Mouse (Mus musculus): ENCODE measurements around the gene Chst11. TPM values are rescaled to one million over a fixed set of nuclear protein-coding genes. Genes with fewer than 3 reads are reported as not detected.

Chst11 gene
- total and polyA plus RNA-seq, 3 experiments, result 3.1 to 10.6 TPM; not detected in 1

- Histone ChIP-seq H3K27me3 (ENCODE audit: control insufficient read depth in 1 of 2, insufficient read depth in 2 of 2, low read length in 2 of 2) (no peaks in the 10 kb centered on the region), H3K9me3 (replicated peaks; ENCODE audit: insufficient read depth, low read length) (no peaks in the 10 kb centered on the region), H3K36me3 (ENCODE audit: control insufficient read depth in 1 of 2, insufficient read depth in 2 of 2, low read length in 2 of 2) (peaks cover 0 to 7% of the 10 kb centered on the region in 2 experiments; a peak in 2 of 4 replicates), H3K4me1 (ENCODE audit: control insufficient read depth in 1 of 2, insufficient read depth in 2 of 2, low read length in 2 of 2) (peaks cover 7 to 12% of the 10 kb centered on the region in 2 experiments), H3K9ac (ENCODE audit: control insufficient read depth, low read depth, low read length, poor library complexity, severe bottlenecking) (no peak overlapping the region), H3K4me3 (ENCODE audit: control insufficient read depth in 1 of 2, insufficient read depth in 1 of 2, low read depth in 2 of 2, low read length in 2 of 2) (no peak overlapping the region), H3K27ac (ENCODE audit: control insufficient read depth, low read depth, low read length) (no peak overlapping the region), H3K79me2 (ENCODE audit: control insufficient read depth, insufficient read depth, low read length, poor library complexity) (no peaks in the 10 kb centered on the region)
- no peak for DNase-seq (ENCODE audit: low read depth, low spot score)
- TF ChIP-seq TAL1 (IDR thresholded peaks at IDR 0.05; ENCODE audit: low read length), result no peak
- TF ChIP-seq ZKSCAN1 (IDR thresholded peaks at IDR 0.05; ENCODE audit: low read depth, low read length), result no peak
- TF ChIP-seq CHD1 (IDR thresholded peaks at IDR 0.05; ENCODE audit: low read depth, low read length), result no peak
- no peak for TF ChIP-seq USF2 (IDR thresholded peaks at IDR 0.05; ENCODE audit: borderline replicate concordance in 1 of 2, insufficient read depth in 1 of 2, low read depth in 1 of 2, low read length in 2 of 2)
- TF ChIP-seq UBTF (IDR thresholded peaks at IDR 0.05; ENCODE audit: borderline replicate concordance, insufficient read depth, low read depth, low read length), result no peak
- TF ChIP-seq ZNF384 (IDR thresholded peaks at IDR 0.05; ENCODE audit: low read depth, low read length), result no peak
- TF ChIP-seq POLR2AphosphoS2 (IDR thresholded peaks at IDR 0.05; ENCODE audit: low read length), result no peak
- TF ChIP-seq POLR2A (IDR thresholded peaks at IDR 0.05; ENCODE audit: control insufficient read depth in 1 of 2, insufficient read depth in 1 of 2, low read depth in 1 of 2, low read length in 2 of 2, poor library complexity in 1 of 2), result no peak
- no peak for TF ChIP-seq KAT2A (conservative IDR thresholded peaks at IDR 0.05; ENCODE audit: low read depth, low read length)
- TF ChIP-seq EP300 (IDR thresholded peaks at IDR 0.05; ENCODE audit: low read depth in 1 of 2, low read length in 2 of 2), result no peak
- TF ChIP-seq BHLHE40 (IDR thresholded peaks at IDR 0.05; ENCODE audit: borderline replicate concordance, low read depth, low read length), result no peak
- no peak for TF ChIP-seq ELF1 (IDR thresholded peaks at IDR 0.05; ENCODE audit: low read depth, low read length)
- no peak for TF ChIP-seq USF1 (IDR thresholded peaks at IDR 0.05; ENCODE audit: low read depth, low read length)
- TF ChIP-seq JUND (IDR thresholded peaks at IDR 0.05; ENCODE audit: low read depth, low read length), result no peak
- TF ChIP-seq GATA1 (IDR thresholded peaks at IDR 0.05; ENCODE audit: low read depth, low read length), result no peak
- no peak for TF ChIP-seq SIN3A (IDR thresholded peaks at IDR 0.05; ENCODE audit: low read length)
- no peak for TF ChIP-seq MAX (IDR thresholded peaks at IDR 0.05; ENCODE audit: low read length)
Observed at GRCm38 (mm10) chr10:83080930-83081329, 95.6 kb downstream of the Chst11 start.

GRCm38 (mm10) chr10:83083946-83084345 is 98.6 kb downstream of the Chst11 start:
- DNase-seq (ENCODE audit: low read depth, low spot score), result no peak
- H3K4me1 ChIP-seq (ENCODE audit: control insufficient read depth in 1 of 2, insufficient read depth in 2 of 2, low read length in 2 of 2), result peaks cover 7 to 12% of the 10 kb centered on the region in 2 experiments
- TF ChIP-seq SIN3A (IDR thresholded peaks at IDR 0.05; ENCODE audit: low read length), result no peak
- TF ChIP-seq CHD1 (IDR thresholded peaks at IDR 0.05; ENCODE audit: low read depth, low read length), result no peak
- TF ChIP-seq BHLHE40 (IDR thresholded peaks at IDR 0.05; ENCODE audit: borderline replicate concordance, low read depth, low read length), result no peak
- TF ChIP-seq RCOR1 (IDR thresholded peaks at IDR 0.05; ENCODE audit: low read depth, low read length), result no peak
- TF ChIP-seq POLR2AphosphoS5 (IDR thresholded peaks at IDR 0.05; ENCODE audit: borderline replicate concordance, low read depth, low read length), result no peak
- no peak for TF ChIP-seq E2F4 (IDR thresholded peaks at IDR 0.05; ENCODE audit: borderline replicate concordance, low read depth, low read length)
- TF ChIP-seq ZC3H11A (IDR thresholded peaks at IDR 0.05; ENCODE audit: low read depth, low read length), result no peak
- no peak for TF ChIP-seq MAX (IDR thresholded peaks at IDR 0.05; ENCODE audit: low read length)
- TF ChIP-seq POLR2A (IDR thresholded peaks at IDR 0.05; ENCODE audit: control insufficient read depth in 1 of 2, insufficient read depth in 1 of 2, low read depth in 1 of 2, low read length in 2 of 2, poor library complexity in 1 of 2), result no peak
- no peak for TF ChIP-seq CHD2 (IDR thresholded peaks at IDR 0.05; ENCODE audit: low read length)
- no peak for TF ChIP-seq SMC3 (IDR thresholded peaks at IDR 0.05; ENCODE audit: low read depth, low read length)
- no peak for TF ChIP-seq USF1 (IDR thresholded peaks at IDR 0.05; ENCODE audit: low read depth, low read length)
- TF ChIP-seq ZKSCAN1 (IDR thresholded peaks at IDR 0.05; ENCODE audit: low read depth, low read length), result no peak
- no peak for TF ChIP-seq ETS1 (IDR thresholded peaks at IDR 0.05; ENCODE audit: low read depth, low read length)
- no peak for TF ChIP-seq ZMIZ1 (IDR thresholded peaks at IDR 0.05; ENCODE audit: low read depth, low read length)
- H3K9me3 ChIP-seq (replicated peaks; ENCODE audit: insufficient read depth, low read length), result no peaks in the 10 kb centered on the region
- H3K79me2 ChIP-seq (ENCODE audit: control insufficient read depth, insufficient read depth, low read length, poor library complexity), result no peaks in the 10 kb centered on the region
- H3K36me3 ChIP-seq (ENCODE audit: control insufficient read depth in 1 of 2, insufficient read depth in 2 of 2, low read length in 2 of 2), result peaks cover 0 to 7% of the 10 kb centered on the region in 2 experiments; a peak in 2 of 4 replicates
- no peaks in the 10 kb centered on the region for H3K27me3 ChIP-seq (ENCODE audit: control insufficient read depth in 1 of 2, insufficient read depth in 2 of 2, low read length in 2 of 2)
- no peak overlapping the region for H3K9ac ChIP-seq (ENCODE audit: control insufficient read depth, low read depth, low read length, poor library complexity, severe bottlenecking)
- no peak overlapping the region for H3K4me3 ChIP-seq (ENCODE audit: control insufficient read depth in 1 of 2, insufficient read depth in 1 of 2, low read depth in 2 of 2, low read length in 2 of 2)
- H3K27ac ChIP-seq (ENCODE audit: control insufficient read depth, low read depth, low read length), result no peak overlapping the region
